ENCODE assay signal across 8 mouse cellular contexts in genomic region chr11:97644834-97645233, GRCm38 (mm10). TPM values are rescaled to one million over a fixed set of nuclear protein-coding genes. Genes with fewer than 3 reads are reported as not detected.
DNase-seq lines count a peak whose midpoint lies in the region; ATAC-seq and TF ChIP-seq lines count a peak whose summit lies in the region.

No protein-coding gene starts in this region.

- no peaks in the 10 kb centered on the region for H3K4me1 ChIP-seq in midbrain, embryonic 11.5 days (ENCODE audit: control insufficient read depth, insufficient read depth, low read length)
- H3K4me1 ChIP-seq in midbrain, embryonic 16.5 days (ENCODE audit: control insufficient read depth, insufficient read depth, low read length), result no peaks in the 10 kb centered on the region
- H3K4me1 ChIP-seq in lung, embryonic 15.5 days, result no peaks in the 10 kb centered on the region
- no peaks in the 10 kb centered on the region for H3K4me1 ChIP-seq in stomach, postnatal 0 days (replicated peaks; ENCODE audit: control insufficient read depth, insufficient read depth)

- DNase-seq in CD4-positive, CD25-positive, alpha-beta regulatory T cell, adult 2 months (ENCODE audit: low read depth, low spot score), result peak; percentile 85
- DNase-seq in midbrain, embryonic 11.5 days (ENCODE audit: low spot score, missing footprints), result peak; percentile 95
- peak; percentile 45 for DNase-seq in c-Kit-positive CD71-positive TER-119-positive erythroid progenitor cells, embryonic 14.5 days (ENCODE audit: low spot score)
- peak; percentile 60 to 73 for DNase-seq in gastrocnemius, postnatal 36 days
- DNase-seq in stomach, postnatal 0 days (ENCODE audit: low spot score), result peak; percentile 76

- no peaks in the 10 kb centered on the region for H3K9me3 ChIP-seq in midbrain, embryonic 11.5 days (ENCODE audit: control insufficient read depth, low read length)
- no peaks in the 10 kb centered on the region for H3K9me3 ChIP-seq in midbrain, embryonic 16.5 days (replicated peaks; ENCODE audit: control insufficient read depth, low read length, poor library complexity, severe bottlenecking)
- H3K9me3 ChIP-seq in lung, embryonic 15.5 days, result no peaks in the 10 kb centered on the region
- no peaks in the 10 kb centered on the region for H3K9me3 ChIP-seq in stomach, postnatal 0 days (ENCODE audit: control insufficient read depth, low read length)

- intact Hi-C loops in gastrocnemius, postnatal 36 days (cut with DNase I), result loop anchor here (1.0 kb wide), 1 partner anchor 45 kb away; no protein-coding TSS in a partner anchor

- H3K4me3 ChIP-seq in midbrain, embryonic 11.5 days (ENCODE audit: low read depth, low read length), result no peak overlapping the region
- no peak overlapping the region for H3K4me3 ChIP-seq in midbrain, embryonic 16.5 days (ENCODE audit: low read depth, low read length)
- H3K4me3 ChIP-seq in lung, embryonic 15.5 days, result no peak overlapping the region
- no peak overlapping the region for H3K4me3 ChIP-seq in stomach, postnatal 0 days (ENCODE audit: low read depth, low read length)

- WGBS in midbrain, embryonic 11.5 days, result 3% methylated on average over 6 of the region's 6 CpGs
- WGBS in midbrain, embryonic 16.5 days, result 5% methylated on average over 6 of the region's 6 CpGs
- WGBS in lung, embryonic 15.5 days, result 2% methylated on average over 6 of the region's 6 CpGs
- 2% methylated on average over 6 of the region's 6 CpGs for WGBS in stomach, postnatal 0 days

- no peak overlapping the region for H3K27ac ChIP-seq in midbrain, embryonic 11.5 days (ENCODE audit: low read depth, low read length)
- H3K27ac ChIP-seq in midbrain, embryonic 16.5 days (ENCODE audit: low read length), result no peak overlapping the region
- H3K27ac ChIP-seq in lung, embryonic 15.5 days, result no peak overlapping the region
- H3K27ac ChIP-seq in stomach, postnatal 0 days (replicated peaks), result no peak overlapping the region

- no peaks in the 10 kb centered on the region for H3K27me3 ChIP-seq in midbrain, embryonic 11.5 days (ENCODE audit: control insufficient read depth, insufficient read depth, low read length)
- H3K27me3 ChIP-seq in midbrain, embryonic 16.5 days (ENCODE audit: control insufficient read depth, insufficient read depth, low read depth, low read length), result no peaks in the 10 kb centered on the region
- H3K27me3 ChIP-seq in lung, embryonic 15.5 days, result no peaks in the 10 kb centered on the region
- no peaks in the 10 kb centered on the region for H3K27me3 ChIP-seq in stomach, postnatal 0 days (ENCODE audit: control insufficient read depth, insufficient read depth, low read length)

- peak; percentile 86 for TF ChIP-seq CTCF in stomach, postnatal 0 days (IDR thresholded peaks at IDR 0.05; ENCODE audit: low read depth)

- TF ChIP-seq EP300 in stomach, postnatal 0 days (optimal IDR thresholded peaks at IDR 0.05), result no peak

- H3K36me3 ChIP-seq in midbrain, embryonic 11.5 days (ENCODE audit: control insufficient read depth, insufficient read depth, low read length), result no peaks in the 10 kb centered on the region
- H3K36me3 ChIP-seq in midbrain, embryonic 16.5 days (ENCODE audit: control insufficient read depth, insufficient read depth, low read length), result no peaks in the 10 kb centered on the region
- H3K36me3 ChIP-seq in lung, embryonic 15.5 days, result no peaks in the 10 kb centered on the region
- H3K36me3 ChIP-seq in stomach, postnatal 0 days (ENCODE audit: control insufficient read depth, insufficient read depth, low read length), result no peaks in the 10 kb centered on the region

- H3K9ac ChIP-seq in midbrain, embryonic 11.5 days (ENCODE audit: low read length), result no peak overlapping the region
- H3K9ac ChIP-seq in midbrain, embryonic 16.5 days (ENCODE audit: low read depth, low read length), result no peak overlapping the region
- no peak overlapping the region for H3K9ac ChIP-seq in lung, embryonic 15.5 days
- no peak overlapping the region for H3K9ac ChIP-seq in stomach, postnatal 0 days (ENCODE audit: low read length)

- no peak overlapping the region for H3K4me2 ChIP-seq in midbrain, embryonic 11.5 days
- no peak overlapping the region for H3K4me2 ChIP-seq in midbrain, embryonic 16.5 days (ENCODE audit: low read length)
- H3K4me2 ChIP-seq in lung, embryonic 15.5 days, result no peak overlapping the region
- no peak overlapping the region for H3K4me2 ChIP-seq in stomach, postnatal 0 days (replicated peaks; ENCODE audit: low read depth)

- ATAC-seq in CD4-positive, CD25-positive, alpha-beta regulatory T cell, adult 4 months, result no peak
- no peak for ATAC-seq in midbrain, embryonic 11.5 days (ENCODE audit: low FRiP score)
- no peak for ATAC-seq in midbrain, embryonic 16.5 days
- 0 out of 2 replicates have a peak, but pooled peaks have one; percentile 23 for ATAC-seq in lung, embryonic 15.5 days (ENCODE audit: borderline replicate concordance, extremely low read depth, low FRiP score, low TSS enrichment)
- peak; percentile 63 for ATAC-seq in stomach, postnatal 0 days (ENCODE audit: low FRiP score, low TSS enrichment)

RNA-seq across cellular contexts. Expression of gene Epop, which starts 15.3 kb away (rescaled TPM):
- under 1 TPM; 0.43 to 0.78 TPM for polyA plus RNA-seq in CD4-positive, CD25-positive, alpha-beta regulatory T cell, adult 4 months (2017; shearing (Covaris generic))
- polyA plus RNA-seq in midbrain, embryonic 11.5 days (2014; fragmentation: Nextera tagmentation; extraction: Ambion mirVana), result 7.0 and 12.0 TPM in 2 replicates
- polyA plus RNA-seq in midbrain, embryonic 16.5 days (2015; fragmentation: Nextera tagmentation; extraction: Ambion mirVana), result 1.2 and 1.3 TPM in 2 replicates
- 1 to 10 TPM in 1 of 2 experiments, under 1 TPM in 1; 0.91 to 1.2 TPM for total RNA-seq in gastrocnemius, postnatal 36 days (2021)
- polyA plus RNA-seq in lung, embryonic 15.5 days (2015; fragmentation: Nextera tagmentation; extraction: Ambion mirVana), result 4.3 and 4.4 TPM in 2 replicates
- polyA plus RNA-seq in stomach, postnatal 0 days (2015; fragmentation: Nextera tagmentation; extraction: Ambion mirVana), result 9.7 and 10.8 TPM in 2 replicates

RNA-seq across cellular contexts. Expression of gene Mllt6, which starts 18.4 kb away (rescaled TPM):
- 10 to 100 TPM in 1 of 2 experiments, 1 to 10 TPM in 1; 8.0 to 14.1 TPM for polyA plus RNA-seq in CD4-positive, CD25-positive, alpha-beta regulatory T cell, adult 4 months (2017; shearing (Covaris generic))
- polyA plus RNA-seq in midbrain, embryonic 11.5 days (2014; fragmentation: Nextera tagmentation; extraction: Ambion mirVana), result 3.5 and 4.3 TPM in 2 replicates
- 3.3 and 3.5 TPM in 2 replicates for polyA plus RNA-seq in midbrain, embryonic 16.5 days (2015; fragmentation: Nextera tagmentation; extraction: Ambion mirVana)
- total RNA-seq in gastrocnemius, postnatal 36 days (2021), result 10 to 100 TPM; 40.7 to 46.4 TPM
- 3.2 and 3.3 TPM in 2 replicates for polyA plus RNA-seq in lung, embryonic 15.5 days (2015; fragmentation: Nextera tagmentation; extraction: Ambion mirVana)
- 1.1 TPM in 2 replicates for polyA plus RNA-seq in stomach, postnatal 0 days (2015; fragmentation: Nextera tagmentation; extraction: Ambion mirVana)

RNA-seq across cellular contexts. Expression of gene Cisd3, which starts 40.8 kb away (rescaled TPM):
- polyA plus RNA-seq in CD4-positive, CD25-positive, alpha-beta regulatory T cell, adult 4 months (2017; shearing (Covaris generic)), result 10 to 100 TPM; 63.5 to 80.3 TPM
- 13.4 and 19.0 TPM in 2 replicates for polyA plus RNA-seq in midbrain, embryonic 11.5 days (2014; fragmentation: Nextera tagmentation; extraction: Ambion mirVana)
- polyA plus RNA-seq in midbrain, embryonic 16.5 days (2015; fragmentation: Nextera tagmentation; extraction: Ambion mirVana), result 24.4 and 29.8 TPM in 2 replicates
- 100 to 1,000 TPM; 103 to 108 TPM for total RNA-seq in gastrocnemius, postnatal 36 days (2021)
- 44.1 and 45.5 TPM in 2 replicates for polyA plus RNA-seq in lung, embryonic 15.5 days (2015; fragmentation: Nextera tagmentation; extraction: Ambion mirVana)
- 44.2 TPM in 2 replicates for polyA plus RNA-seq in stomach, postnatal 0 days (2015; fragmentation: Nextera tagmentation; extraction: Ambion mirVana)

RNA-seq across cellular contexts. Expression of gene Pcgf2, which starts 55.5 kb away (rescaled TPM):
- 1 to 10 TPM; 2.9 to 4.6 TPM for polyA plus RNA-seq in CD4-positive, CD25-positive, alpha-beta regulatory T cell, adult 4 months (2017; shearing (Covaris generic))
- 13.4 and 16.1 TPM in 2 replicates for polyA plus RNA-seq in midbrain, embryonic 11.5 days (2014; fragmentation: Nextera tagmentation; extraction: Ambion mirVana)
- polyA plus RNA-seq in midbrain, embryonic 16.5 days (2015; fragmentation: Nextera tagmentation; extraction: Ambion mirVana), result 18.2 and 19.1 TPM in 2 replicates
- total RNA-seq in gastrocnemius, postnatal 36 days (2021), result 1 to 10 TPM; 2.1 to 2.3 TPM
- polyA plus RNA-seq in lung, embryonic 15.5 days (2015; fragmentation: Nextera tagmentation; extraction: Ambion mirVana), result 12.1 and 13.2 TPM in 2 replicates
- 5.9 and 6.6 TPM in 2 replicates for polyA plus RNA-seq in stomach, postnatal 0 days (2015; fragmentation: Nextera tagmentation; extraction: Ambion mirVana)

RNA-seq across cellular contexts. Expression of gene Psmb3, which starts 58.4 kb away (rescaled TPM):
- 100 to 1,000 TPM; 453 to 558 TPM for polyA plus RNA-seq in CD4-positive, CD25-positive, alpha-beta regulatory T cell, adult 4 months (2017; shearing (Covaris generic))
- 477 and 517 TPM in 2 replicates for polyA plus RNA-seq in midbrain, embryonic 11.5 days (2014; fragmentation: Nextera tagmentation; extraction: Ambion mirVana)
- polyA plus RNA-seq in midbrain, embryonic 16.5 days (2015; fragmentation: Nextera tagmentation; extraction: Ambion mirVana), result 387 and 401 TPM in 2 replicates
- total RNA-seq in gastrocnemius, postnatal 36 days (2021), result 100 to 1,000 TPM; 124 to 129 TPM
- 465 and 505 TPM in 2 replicates for polyA plus RNA-seq in lung, embryonic 15.5 days (2015; fragmentation: Nextera tagmentation; extraction: Ambion mirVana)
- polyA plus RNA-seq in stomach, postnatal 0 days (2015; fragmentation: Nextera tagmentation; extraction: Ambion mirVana), result 405 and 438 TPM in 2 replicates

Comparison
In these comparisons a context has a peak if more than half of its experiments do, and no peak if none do; other contexts are left out.
1. DNase-seq: peak in every context shown above with its lines; median percentile 95 in midbrain, embryonic 11.5 days; 85 in CD4-positive, CD25-positive, alpha-beta regulatory T cell, adult 2 months; 76 in stomach, postnatal 0 days; 66 in gastrocnemius, postnatal 36 days; 45 in c-Kit-positive CD71-positive TER-119-positive erythroid progenitor cells, embryonic 14.5 days.
2. ATAC-seq: peak in lung, embryonic 15.5 days (single experiment) and stomach, postnatal 0 days (single experiment); none in CD4-positive, CD25-positive, alpha-beta regulatory T cell, adult 4 months (single experiment), midbrain, embryonic 11.5 days (single experiment) and midbrain, embryonic 16.5 days (single experiment).